Mouse (Mus musculus): ENCODE data around the gene Cep164. TPM values are rescaled to one million over a fixed set of nuclear protein-coding genes. Genes with fewer than 3 reads are reported as not detected.

Gene Cep164
- polyA plus RNA-seq, 1 experiment from 2014 or later: 12.7 TPM

GRCm38 (mm10) chr9:45798467-45799164, 29.9 kb downstream of the Cep164 start:
- H3K9ac ChIP-seq (ENCODE audit: low read length): peak overlapping the region; percentile 54
- WGBS: 16% methylated on average over 13 of the region's 13 CpGs
- peak overlapping the region; percentile 56 for H3K4me2 ChIP-seq (ENCODE audit: low read length)
- peaks cover 5 to 11% of the 10 kb centered on the region in 2 experiments; a peak in 3 of 4 replicates for H3K4me1 ChIP-seq (ENCODE audit: control insufficient read depth in 2 of 2, insufficient read depth in 2 of 2, low read length in 2 of 2)
- H3K36me3 ChIP-seq (ENCODE audit: control insufficient read depth, insufficient read depth, low read length): peaks cover 26% of the 10 kb centered on the region
- no peaks in the 10 kb centered on the region for H3K27me3 ChIP-seq (ENCODE audit: control insufficient read depth, insufficient read depth, low read length)
- H3K9me3 ChIP-seq (ENCODE audit: control insufficient read depth, low read length): no peaks in the 10 kb centered on the region
- ATAC-seq (ENCODE audit: insufficient number of reproducible peaks, insufficient read depth, low FRiP score, low read depth): peak; percentile 67
- H3K4me3 ChIP-seq (ENCODE audit: control insufficient read depth in 1 of 2, insufficient read depth in 1 of 2, low read depth in 1 of 2, low read length in 2 of 2): peak overlapping the region in 1 of 2 experiments; percentile 9; a peak in 1 of 4 replicates
- peak overlapping the region in 1 of 2 experiments; percentile 37; a peak in 1 of 4 replicates for H3K27ac ChIP-seq (replicated peaks in 1 of 2; ENCODE audit: control insufficient read depth in 1 of 2, insufficient read depth in 1 of 2, low read depth in 2 of 2, low read length in 2 of 2)

- ATAC-seq (ENCODE audit: insufficient number of reproducible peaks, insufficient read depth, low FRiP score, low read depth): no peak
- H3K9me3 ChIP-seq (ENCODE audit: control insufficient read depth, low read length): no peaks in the 10 kb centered on the region
- no peak overlapping the region for H3K4me3 ChIP-seq (ENCODE audit: control insufficient read depth in 1 of 2, insufficient read depth in 1 of 2, low read depth in 1 of 2, low read length in 2 of 2)
- no peak overlapping the region for H3K27ac ChIP-seq (replicated peaks in 1 of 2; ENCODE audit: control insufficient read depth in 1 of 2, insufficient read depth in 1 of 2, low read depth in 2 of 2, low read length in 2 of 2)
- H3K4me1 ChIP-seq (ENCODE audit: control insufficient read depth in 2 of 2, insufficient read depth in 2 of 2, low read length in 2 of 2): peaks cover 5 to 11% of the 10 kb centered on the region in 2 experiments; a peak in 3 of 4 replicates
- H3K27me3 ChIP-seq (ENCODE audit: control insufficient read depth, insufficient read depth, low read length): no peaks in the 10 kb centered on the region
- no peak overlapping the region for H3K9ac ChIP-seq (ENCODE audit: low read length)
- 85% methylated on average over 3 of the region's 3 CpGs for WGBS
- peaks cover 32% of the 10 kb centered on the region for H3K36me3 ChIP-seq (ENCODE audit: control insufficient read depth, insufficient read depth, low read length)
- no peak overlapping the region for H3K4me2 ChIP-seq (ENCODE audit: low read length)
Measured at GRCm38 (mm10) chr9:45797271-45797670, 31.2 kb downstream of the Cep164 start.

DNA sequence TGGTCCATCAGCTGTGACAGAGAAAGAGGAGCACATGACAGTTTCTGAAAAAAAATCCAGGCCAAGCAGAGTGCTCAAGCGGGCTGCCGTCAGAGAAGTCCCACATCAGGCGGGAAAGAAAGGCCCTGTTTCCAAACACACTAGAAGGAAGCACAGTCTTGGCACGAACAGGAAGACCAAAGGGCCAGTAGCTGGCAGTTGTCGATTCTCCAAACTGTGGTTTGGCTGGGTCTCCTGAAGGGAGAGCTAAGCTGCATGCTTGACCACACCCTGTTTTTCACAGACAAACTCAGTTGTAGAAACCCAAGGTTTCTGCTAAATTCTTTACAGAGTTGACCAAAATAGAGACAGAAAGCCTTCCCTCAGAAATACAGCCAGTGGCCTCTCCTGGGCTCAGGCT, 32.8 kb downstream of the Cep164 start:
- no peak for ATAC-seq (ENCODE audit: insufficient number of reproducible peaks, insufficient read depth, low FRiP score, low read depth)
- whole genome bisulfite sequencing: 83% methylated on average over 5 of the region's 5 CpGs
- H3K4me2 ChIP-seq (ENCODE audit: low read length): no peak overlapping the region
- no peak overlapping the region for H3K27ac ChIP-seq (replicated peaks in 1 of 2; ENCODE audit: control insufficient read depth in 1 of 2, insufficient read depth in 1 of 2, low read depth in 2 of 2, low read length in 2 of 2)
- H3K9ac ChIP-seq (ENCODE audit: low read length): no peak overlapping the region
- H3K27me3 ChIP-seq (ENCODE audit: control insufficient read depth, insufficient read depth, low read length): no peaks in the 10 kb centered on the region
- no peak overlapping the region for H3K4me3 ChIP-seq (ENCODE audit: control insufficient read depth in 1 of 2, insufficient read depth in 1 of 2, low read depth in 1 of 2, low read length in 2 of 2)
- H3K4me1 ChIP-seq (ENCODE audit: control insufficient read depth in 2 of 2, insufficient read depth in 2 of 2, low read length in 2 of 2): peaks cover 5 to 11% of the 10 kb centered on the region in 2 experiments; a peak in 3 of 4 replicates
- peaks cover 36% of the 10 kb centered on the region; the same call in 1 of the 2 replicates for H3K36me3 ChIP-seq (ENCODE audit: control insufficient read depth, insufficient read depth, low read length)
- no peaks in the 10 kb centered on the region for H3K9me3 ChIP-seq (ENCODE audit: control insufficient read depth, low read length)

GRCm38 (mm10) chr9:45793697-45794096, 34.8 kb downstream of the Cep164 start:
- Histone ChIP-seq H3K4me2 (ENCODE audit: low read length) (no peak overlapping the region), H3K36me3 (ENCODE audit: control insufficient read depth, insufficient read depth, low read length) (peaks cover 41% of the 10 kb centered on the region; the same call in 1 of the 2 replicates), H3K9me3 (ENCODE audit: control insufficient read depth, low read length) (no peaks in the 10 kb centered on the region), H3K27me3 (ENCODE audit: control insufficient read depth, insufficient read depth, low read length) (no peaks in the 10 kb centered on the region), H3K4me3 (ENCODE audit: control insufficient read depth in 1 of 2, insufficient read depth in 1 of 2, low read depth in 1 of 2, low read length in 2 of 2) (no peak overlapping the region), H3K27ac (replicated peaks in 1 of 2; ENCODE audit: control insufficient read depth in 1 of 2, insufficient read depth in 1 of 2, low read depth in 2 of 2, low read length in 2 of 2) (no peak overlapping the region), H3K9ac (ENCODE audit: low read length) (no peak overlapping the region), H3K4me1 (ENCODE audit: control insufficient read depth in 2 of 2, insufficient read depth in 2 of 2, low read length in 2 of 2) (peaks cover 3 to 5% of the 10 kb centered on the region in 2 experiments; a peak in 3 of 4 replicates)
- ATAC-seq (ENCODE audit: insufficient number of reproducible peaks, insufficient read depth, low FRiP score, low read depth): no peak
- WGBS: 82% methylated on average over 6 of the region's 6 CpGs

DNA sequence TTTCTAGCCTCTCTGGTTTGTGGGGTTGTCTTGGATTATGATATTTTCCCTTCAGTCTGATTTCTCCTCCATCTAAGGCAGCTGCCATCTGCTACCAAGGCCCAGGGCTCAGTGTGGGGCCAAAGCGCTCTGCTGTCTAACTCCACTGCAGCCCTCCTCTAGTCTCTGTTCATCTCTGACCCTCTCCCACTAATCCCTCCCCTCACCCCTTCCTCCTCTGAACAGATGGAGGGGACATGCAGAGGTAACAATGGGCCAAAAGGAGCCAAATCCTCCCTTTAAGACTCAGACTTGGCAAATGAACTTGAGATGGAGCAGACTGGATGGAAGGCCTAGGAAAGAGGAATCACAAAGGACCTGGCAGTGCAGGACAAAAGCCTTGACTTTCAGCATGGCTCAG, 36.3 kb downstream of the Cep164 start:
- 95% methylated on average over 1 of the region's 1 CpGs for WGBS
- peaks cover 5 to 13% of the 10 kb centered on the region in 2 experiments for H3K4me1 ChIP-seq (ENCODE audit: control insufficient read depth in 2 of 2, insufficient read depth in 2 of 2, low read length in 2 of 2)
- no peak overlapping the region for H3K4me2 ChIP-seq (ENCODE audit: low read length)
- H3K27me3 ChIP-seq (ENCODE audit: control insufficient read depth, insufficient read depth, low read length): no peaks in the 10 kb centered on the region
- peaks cover 41% of the 10 kb centered on the region; the same call in 1 of the 2 replicates for H3K36me3 ChIP-seq (ENCODE audit: control insufficient read depth, insufficient read depth, low read length)
- no peak overlapping the region for H3K4me3 ChIP-seq (ENCODE audit: control insufficient read depth in 1 of 2, insufficient read depth in 1 of 2, low read depth in 1 of 2, low read length in 2 of 2)
- no peak for ATAC-seq (ENCODE audit: insufficient number of reproducible peaks, insufficient read depth, low FRiP score, low read depth)
- no peak overlapping the region for H3K9ac ChIP-seq (ENCODE audit: low read length)
- H3K27ac ChIP-seq (replicated peaks in 1 of 2; ENCODE audit: control insufficient read depth in 1 of 2, insufficient read depth in 1 of 2, low read depth in 2 of 2, low read length in 2 of 2): no peak overlapping the region
- H3K9me3 ChIP-seq (ENCODE audit: control insufficient read depth, low read length): no peaks in the 10 kb centered on the region

- H3K4me2 ChIP-seq (ENCODE audit: low read length): no peak overlapping the region
- H3K36me3 ChIP-seq (ENCODE audit: control insufficient read depth, insufficient read depth, low read length): peaks cover 41% of the 10 kb centered on the region; the same call in 1 of the 2 replicates
- H3K9me3 ChIP-seq (ENCODE audit: control insufficient read depth, low read length): no peaks in the 10 kb centered on the region
- no peak overlapping the region for H3K27ac ChIP-seq (replicated peaks in 1 of 2; ENCODE audit: control insufficient read depth in 1 of 2, insufficient read depth in 1 of 2, low read depth in 2 of 2, low read length in 2 of 2)
- H3K4me3 ChIP-seq (ENCODE audit: control insufficient read depth in 1 of 2, insufficient read depth in 1 of 2, low read depth in 1 of 2, low read length in 2 of 2): no peak overlapping the region
- peaks cover 11 to 19% of the 10 kb centered on the region in 2 experiments for H3K4me1 ChIP-seq (ENCODE audit: control insufficient read depth in 2 of 2, insufficient read depth in 2 of 2, low read length in 2 of 2)
- no peaks in the 10 kb centered on the region for H3K27me3 ChIP-seq (ENCODE audit: control insufficient read depth, insufficient read depth, low read length)
- H3K9ac ChIP-seq (ENCODE audit: low read length): no peak overlapping the region
- ATAC-seq (ENCODE audit: insufficient number of reproducible peaks, insufficient read depth, low FRiP score, low read depth): no peak
- 82% methylated on average over 8 of the region's 8 CpGs for WGBS
Measured at GRCm38 (mm10) chr9:45791456-45792142, 36.9 kb downstream of the Cep164 start.

- H3K4me1 ChIP-seq (ENCODE audit: control insufficient read depth in 2 of 2, insufficient read depth in 2 of 2, low read length in 2 of 2): peaks cover 11 to 19% of the 10 kb centered on the region in 2 experiments
- no peak overlapping the region for H3K4me2 ChIP-seq (ENCODE audit: low read length)
- no peak overlapping the region for H3K9ac ChIP-seq (ENCODE audit: low read length)
- ATAC-seq (ENCODE audit: insufficient number of reproducible peaks, insufficient read depth, low FRiP score, low read depth): no peak
- no peak overlapping the region for H3K4me3 ChIP-seq (ENCODE audit: control insufficient read depth in 1 of 2, insufficient read depth in 1 of 2, low read depth in 1 of 2, low read length in 2 of 2)
- no peaks in the 10 kb centered on the region for H3K27me3 ChIP-seq (ENCODE audit: control insufficient read depth, insufficient read depth, low read length)
- H3K27ac ChIP-seq (replicated peaks in 1 of 2; ENCODE audit: control insufficient read depth in 1 of 2, insufficient read depth in 1 of 2, low read depth in 2 of 2, low read length in 2 of 2): no peak overlapping the region
- no peaks in the 10 kb centered on the region for H3K9me3 ChIP-seq (ENCODE audit: control insufficient read depth, low read length)
- H3K36me3 ChIP-seq (ENCODE audit: control insufficient read depth, insufficient read depth, low read length): peaks cover 27% of the 10 kb centered on the region; the same call in 1 of the 2 replicates
- WGBS: 67% methylated on average over 5 of the region's 5 CpGs
Measured at GRCm38 (mm10) chr9:45788405-45788804, 40.1 kb downstream of the Cep164 start.

Data from heart, embryonic 14.5 days (tissue).